Mouse (Mus musculus) embryonic facial prominence, embryonic 14.5 days (tissue): ENCODE measurements around the gene Clec4b2. TPM values are rescaled to one million over a fixed set of nuclear protein-coding genes. Genes with fewer than 3 reads are reported as not detected.
"Not testable (repeated sequence)": the region's sequence is repeated elsewhere in the genome, so short reads cannot be mapped to it uniquely, and the experiment has no call there.

Experiments used
- ATAC-seq: fragments of 200-750 bp; cut with Nextera tagmentation; 2 replicates; pipeline ENCODE4 v1.8.0; 2017; ENCODE audit warnings: low read depth, moderate number of reproducible peaks, moderate TSS enrichment
- DNase-seq: peaks from one replicate; pipeline ENCODE4 v3.0.0-alpha.2; 2015; ENCODE audit warnings: low spot score
- H3K27ac ChIP-seq: fragments of 300-500 bp; sonication (generic); replicated peaks from 2 replicates; pipeline ENCODE4 v1.5.1; 2014; ENCODE audit warnings: low read depth, mild to moderate bottlenecking, low read length, moderate library complexity
- H3K27me3 ChIP-seq: fragments of 300-500 bp; sonication (generic); replicated peaks from 2 replicates; pipeline ENCODE4 v1.6.1; 2014; ENCODE audit warnings: low read length; ENCODE audit not compliant: control insufficient read depth, insufficient read depth
- H3K36me3 ChIP-seq: fragments of 300-500 bp; sonication (generic); 2 replicates; pipeline ENCODE4 v1.6.1; 2014; ENCODE audit warnings: low read length, mixed read lengths; ENCODE audit not compliant: control insufficient read depth, insufficient read depth
- H3K4me1 ChIP-seq: fragments of 300-500 bp; sonication (generic); 2 replicates; pipeline ENCODE4 v1.6.1; 2014; ENCODE audit warnings: antibody characterized with exemption, low read length; ENCODE audit not compliant: control insufficient read depth, insufficient read depth
- H3K4me2 ChIP-seq: fragments of 300-500 bp; sonication (generic); 2 replicates; pipeline ENCODE4 v1.6.1; 2014; ENCODE audit warnings: low read depth, mild to moderate bottlenecking, low read length, moderate library complexity, mixed read lengths
- H3K4me3 ChIP-seq: fragments of 300-500 bp; sonication (generic); 2 replicates; pipeline ENCODE4 v1.5.1; 2014; ENCODE audit warnings: low read depth, mild to moderate bottlenecking, low read length
- H3K9ac ChIP-seq: fragments of 300-500 bp; sonication (generic); 2 replicates; pipeline ENCODE4 v1.6.1; 2014; ENCODE audit warnings: low read depth, mild to moderate bottlenecking, low read length, moderate library complexity, mixed read lengths
- H3K9me3 ChIP-seq: fragments of 300-500 bp; sonication (generic); 2 replicates; pipeline ENCODE4 v1.6.1; 2016; ENCODE audit warnings: low read length; ENCODE audit not compliant: control insufficient read depth
- WGBS: fragments of 180-500 bp; shearing (Covaris S2); extraction: QIAGEN DNeasy Blood & Tissue Kit; methylation state at CpG from one replicate; pipeline ENCODE4 v1.1.7; 2014; 5-methylcytosine and 5-hydroxymethylcytosine counted together
- polyA plus RNA-seq: library from polyadenylated mRNA; unstranded; fragments of >200 nt; fragmentation: Nextera tagmentation; extraction: Ambion mirVana; gene quantifications from 2 replicates; pipeline ENCODE4 v1.2.1, GENCODE M21; 2014

The Clec4b2 gene
- polyA plus RNA-seq, 1 experiment from 2014 or later: not detected

DNA sequence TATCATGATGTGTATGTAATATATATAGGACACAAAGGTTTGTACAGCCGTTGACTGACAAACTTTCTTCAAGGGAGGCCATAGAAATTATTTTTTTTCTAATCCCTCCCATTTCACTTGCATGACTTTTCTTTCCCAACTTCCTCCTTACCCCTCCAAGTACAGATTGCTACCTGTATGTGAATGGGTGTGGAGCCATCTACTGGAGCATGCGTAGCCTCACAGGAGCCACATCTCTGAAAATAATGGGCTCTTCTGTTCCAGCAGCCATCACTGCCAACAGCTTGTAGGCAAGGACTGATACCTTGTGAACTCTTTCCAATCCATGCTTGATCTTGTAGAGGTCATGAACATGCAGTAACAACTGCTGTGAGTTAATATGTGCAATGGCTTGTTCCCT lies 76.2 kb downstream of the Clec4b2 start:
- H3K9me3 ChIP-seq, DNase-seq, H3K9ac ChIP-seq, H3K27ac ChIP-seq, H3K4me1 ChIP-seq, H3K4me3 ChIP-seq, H3K4me2 ChIP-seq, H3K27me3 ChIP-seq, H3K36me3 ChIP-seq, ATAC-seq: not testable (repeated sequence)
- WGBS: 77% methylated on average over 2 of the region's 2 CpGs

- no peak overlapping the region for H3K4me2 ChIP-seq
- DNase-seq (no peak), ATAC-seq (no peak)
- H3K36me3 ChIP-seq: no peaks in the 10 kb centered on the region
- H3K27me3 ChIP-seq: no peaks in the 10 kb centered on the region
- H3K4me1 ChIP-seq: no peaks in the 10 kb centered on the region
- 0 out of 2 replicates have a peak, but pooled peaks cover 3% of the 10 kb centered on the region for H3K9me3 ChIP-seq
- no peak overlapping the region for H3K9ac ChIP-seq
- H3K4me3 ChIP-seq: no peak overlapping the region
- H3K27ac ChIP-seq: no peak overlapping the region
These were observed 80.0 kb downstream of the Clec4b2 start for GRCm38 (mm10) chr6:123252735-123253134.

Other genes starting within 250 kb of the Clec4b2 start
- gene Clec4a3, start 220.4 kb upstream of the Clec4b2 start, polyA plus RNA-seq: 4.3 and 8.3 TPM in 2 replicates
- 0.36 TPM in 1 of 2 replicates, not detected in the other for gene Clec4a4, start 182.5 kb upstream of the Clec4b2 start, polyA plus RNA-seq
- not detected in 2 replicates for gene Clec4b1, start 122.9 kb upstream of the Clec4b2 start, polyA plus RNA-seq
- 5.8 and 7.2 TPM in 2 replicates for gene Clec4a2, start 66.5 kb upstream of the Clec4b2 start, polyA plus RNA-seq
- 4.5 and 5.3 TPM in 2 replicates for gene Clec4n, start 57.0 kb downstream of the Clec4b2 start, polyA plus RNA-seq
- 0.31 and 0.50 TPM in 2 replicates for gene Clec4d, start 89.2 kb downstream of the Clec4b2 start, polyA plus RNA-seq
- 0.10 and 0.25 TPM in 2 replicates for gene Clec4e, start 117.0 kb downstream of the Clec4b2 start, polyA plus RNA-seq
- gene Vmn2r19, start 135.4 kb downstream of the Clec4b2 start, polyA plus RNA-seq: not detected in 2 replicates
- gene Vmn2r20, start 245.2 kb downstream of the Clec4b2 start, polyA plus RNA-seq: not detected in 2 replicates